Mouse (Mus musculus): ENCODE data around the gene Gm13030. TPM values are rescaled to one million over a fixed set of nuclear protein-coding genes. Genes with fewer than 3 reads are reported as not detected.

The Gm13030 gene
- polyA plus RNA-seq (2014; fragmentation: Nextera tagmentation; extraction: Ambion mirVana), result not detected in 2 replicates

- Histone ChIP-seq H3K4me3 (ENCODE audit: low read depth, low read length) (no peak within 1 kb of the TSS), H3K9ac (ENCODE audit: low read depth, low read length) (no peak within 1 kb of the TSS), H3K27ac (ENCODE audit: low read depth, low read length) (no peak within 1 kb of the TSS), H3K4me1 (replicated peaks; ENCODE audit: control insufficient read depth, insufficient read depth, low read length) (0 out of 2 replicates have a peak, but pooled peaks cover 2% of the 10 kb centered on the region), H3K9me3 (ENCODE audit: control insufficient read depth, low read length) (no peaks in the 10 kb centered on the region), H3K4me2 (replicated peaks; ENCODE audit: low read depth, low read length) (no peak within 1 kb of the TSS), H3K36me3 (ENCODE audit: control insufficient read depth, insufficient read depth, low read length) (no peaks in the 10 kb centered on the region), H3K27me3 (ENCODE audit: control insufficient read depth, insufficient read depth, low read length) (no peaks in the 10 kb centered on the region)
- ATAC-seq (ENCODE audit: low FRiP score) (no peak), DNase-seq (ENCODE audit: low spot score) (no peak)
- WGBS, result 76% methylated on average over 6 of the region's 6 CpGs
Observed at GRCm38 (mm10) chr4:138873864-138874263, at the start of gene Gm13030. TSS of gene Gm13030 (minus strand) at chr4:138873964.

GRCm38 (mm10) chr4:138922131-138922459 lies 48.3 kb upstream of the Gm13030 start:
- no peak overlapping the region for H3K9ac ChIP-seq (ENCODE audit: low read depth, low read length)
- ATAC-seq (ENCODE audit: low FRiP score), result peak; percentile 49; the same call in 1 of the 2 replicates
- WGBS, result 4% methylated on average over 11 of the region's 11 CpGs

GRCm38 (mm10) chr4:138921254-138922130 lies 47.7 kb upstream of the Gm13030 start:
- ATAC-seq (ENCODE audit: low FRiP score), result peak; percentile 17; the same call in 1 of the 2 replicates
- no peak for DNase-seq (ENCODE audit: low spot score)
- Histone ChIP-seq H3K27ac (ENCODE audit: low read depth, low read length) (no peak overlapping the region), H3K27me3 (ENCODE audit: control insufficient read depth, insufficient read depth, low read length) (no peaks in the 10 kb centered on the region), H3K4me2 (replicated peaks; ENCODE audit: low read depth, low read length) (peak overlapping the region; percentile 26; the same call in 1 of the 2 replicates), H3K36me3 (ENCODE audit: control insufficient read depth, insufficient read depth, low read length) (no peaks in the 10 kb centered on the region), H3K4me1 (replicated peaks; ENCODE audit: control insufficient read depth, insufficient read depth, low read length) (no peaks in the 10 kb centered on the region), H3K4me3 (ENCODE audit: low read depth, low read length) (no peak overlapping the region), H3K9ac (ENCODE audit: low read depth, low read length) (no peak overlapping the region), H3K9me3 (ENCODE audit: control insufficient read depth, low read length) (no peaks in the 10 kb centered on the region)
- 34% methylated on average over 20 of the region's 20 CpGs for WGBS

More at GRCm38 (mm10) chr4:138922131-138922459, 48.3 kb upstream of the Gm13030 start:
- no peaks in the 10 kb centered on the region for H3K36me3 ChIP-seq (ENCODE audit: control insufficient read depth, insufficient read depth, low read length)
- no peaks in the 10 kb centered on the region for H3K4me1 ChIP-seq (replicated peaks; ENCODE audit: control insufficient read depth, insufficient read depth, low read length)
- H3K27me3 ChIP-seq (ENCODE audit: control insufficient read depth, insufficient read depth, low read length), result no peaks in the 10 kb centered on the region
- H3K4me2 ChIP-seq (replicated peaks; ENCODE audit: low read depth, low read length), result peak overlapping the region; percentile 26; the same call in 1 of the 2 replicates
- no peak overlapping the region for H3K4me3 ChIP-seq (ENCODE audit: low read depth, low read length)
- DNase-seq (ENCODE audit: low spot score), result peak; percentile 99
- no peak overlapping the region for H3K27ac ChIP-seq (ENCODE audit: low read depth, low read length)
- H3K9me3 ChIP-seq (ENCODE audit: control insufficient read depth, low read length), result no peaks in the 10 kb centered on the region

GRCm38 (mm10) chr4:138917282-138917681 lies 43.5 kb upstream of the Gm13030 start:
- no peaks in the 10 kb centered on the region for H3K27me3 ChIP-seq (ENCODE audit: control insufficient read depth, insufficient read depth, low read length)
- WGBS, result 87% methylated on average over 9 of the region's 9 CpGs
- no peak for DNase-seq (ENCODE audit: low spot score)

GRCm38 (mm10) chr4:138913797-138914196 lies 40.0 kb upstream of the Gm13030 start, which contains the start of gene Otud3:
TSS of gene Otud3 (minus strand) at chr4:138913945.
- H3K9ac ChIP-seq (ENCODE audit: low read depth, low read length), result peak within 1 kb of the TSS; percentile 92
- H3K27ac ChIP-seq (ENCODE audit: low read depth, low read length), result 0 out of 2 replicates have a peak within 1 kb of the TSS, but pooled peaks have one; percentile 65
- peak within 1 kb of the TSS; percentile 94 for H3K4me3 ChIP-seq (ENCODE audit: low read depth, low read length)
- H3K9me3 ChIP-seq (ENCODE audit: control insufficient read depth, low read length), result no peaks in the 10 kb centered on the region
- H3K4me1 ChIP-seq (replicated peaks; ENCODE audit: control insufficient read depth, insufficient read depth, low read length), result peaks cover 2% of the 10 kb centered on the region; the same call in 1 of the 2 replicates
- under 1% methylated on average over 34 of the region's 39 CpGs for WGBS
- peak within 1 kb of the TSS; percentile 88 for H3K4me2 ChIP-seq (replicated peaks; ENCODE audit: low read depth, low read length)
- no peaks in the 10 kb centered on the region for H3K27me3 ChIP-seq (ENCODE audit: control insufficient read depth, insufficient read depth, low read length)
- ATAC-seq (ENCODE audit: low FRiP score) (peak; percentile 95), DNase-seq (ENCODE audit: low spot score) (peak; percentile 99)
- no peaks in the 10 kb centered on the region for H3K36me3 ChIP-seq (ENCODE audit: control insufficient read depth, insufficient read depth, low read length)

More at GRCm38 (mm10) chr4:138917282-138917681, 43.5 kb upstream of the Gm13030 start:
- Histone ChIP-seq H3K4me2 (replicated peaks; ENCODE audit: low read depth, low read length) (no peak overlapping the region), H3K4me3 (ENCODE audit: low read depth, low read length) (no peak overlapping the region), H3K27ac (ENCODE audit: low read depth, low read length) (no peak overlapping the region), H3K9me3 (ENCODE audit: control insufficient read depth, low read length) (no peaks in the 10 kb centered on the region), H3K36me3 (ENCODE audit: control insufficient read depth, insufficient read depth, low read length) (no peaks in the 10 kb centered on the region), H3K9ac (ENCODE audit: low read depth, low read length) (no peak overlapping the region), H3K4me1 (replicated peaks; ENCODE audit: control insufficient read depth, insufficient read depth, low read length) (peaks cover 2% of the 10 kb centered on the region; the same call in 1 of the 2 replicates)
- ATAC-seq (ENCODE audit: low FRiP score), result no peak

- DNase-seq (ENCODE audit: low spot score) (no peak), ATAC-seq (ENCODE audit: low FRiP score) (peak; percentile 51)
- Histone ChIP-seq H3K9me3 (ENCODE audit: control insufficient read depth, low read length) (no peaks in the 10 kb centered on the region), H3K4me2 (replicated peaks; ENCODE audit: low read depth, low read length) (peak overlapping the region; percentile 88), H3K36me3 (ENCODE audit: control insufficient read depth, insufficient read depth, low read length) (no peaks in the 10 kb centered on the region), H3K4me1 (replicated peaks; ENCODE audit: control insufficient read depth, insufficient read depth, low read length) (peaks cover 2% of the 10 kb centered on the region; the same call in 1 of the 2 replicates), H3K4me3 (ENCODE audit: low read depth, low read length) (peak overlapping the region; percentile 94), H3K9ac (ENCODE audit: low read depth, low read length) (peak overlapping the region; percentile 92), H3K27ac (ENCODE audit: low read depth, low read length) (0 out of 2 replicates have a peak overlapping the region, but pooled peaks have one; percentile 65), H3K27me3 (ENCODE audit: control insufficient read depth, insufficient read depth, low read length) (no peaks in the 10 kb centered on the region)
- WGBS, result under 1% methylated on average over 52 of the region's 52 CpGs
Observed at GRCm38 (mm10) chr4:138913141-138913787, 39.5 kb upstream of the Gm13030 start.

GRCm38 (mm10) chr4:138905624-138906337 lies 32.0 kb upstream of the Gm13030 start:
- DNase-seq (ENCODE audit: low spot score) (no peak), ATAC-seq (ENCODE audit: low FRiP score) (no peak)
- Histone ChIP-seq H3K4me2 (replicated peaks; ENCODE audit: low read depth, low read length) (no peak overlapping the region), H3K27ac (ENCODE audit: low read depth, low read length) (no peak overlapping the region), H3K4me1 (replicated peaks; ENCODE audit: control insufficient read depth, insufficient read depth, low read length) (no peaks in the 10 kb centered on the region), H3K9ac (ENCODE audit: low read depth, low read length) (no peak overlapping the region), H3K27me3 (ENCODE audit: control insufficient read depth, insufficient read depth, low read length) (no peaks in the 10 kb centered on the region), H3K4me3 (ENCODE audit: low read depth, low read length) (no peak overlapping the region), H3K9me3 (ENCODE audit: control insufficient read depth, low read length) (no peaks in the 10 kb centered on the region), H3K36me3 (ENCODE audit: control insufficient read depth, insufficient read depth, low read length) (peaks cover 7% of the 10 kb centered on the region; the same call in 1 of the 2 replicates)
- WGBS, result 96% methylated on average over 18 of the region's 18 CpGs

GRCm38 (mm10) chr4:138899361-138899760 lies 25.6 kb upstream of the Gm13030 start:
- Histone ChIP-seq H3K4me2 (replicated peaks; ENCODE audit: low read depth, low read length) (no peak overlapping the region), H3K9ac (ENCODE audit: low read depth, low read length) (no peak overlapping the region), H3K4me3 (ENCODE audit: low read depth, low read length) (no peak overlapping the region), H3K4me1 (replicated peaks; ENCODE audit: control insufficient read depth, insufficient read depth, low read length) (no peaks in the 10 kb centered on the region), H3K36me3 (ENCODE audit: control insufficient read depth, insufficient read depth, low read length) (0 out of 2 replicates have a peak, but pooled peaks cover 4% of the 10 kb centered on the region), H3K9me3 (ENCODE audit: control insufficient read depth, low read length) (no peaks in the 10 kb centered on the region), H3K27me3 (ENCODE audit: control insufficient read depth, insufficient read depth, low read length) (no peaks in the 10 kb centered on the region), H3K27ac (ENCODE audit: low read depth, low read length) (no peak overlapping the region)
- ATAC-seq (ENCODE audit: low FRiP score) (no peak), DNase-seq (ENCODE audit: low spot score) (no peak)
- WGBS, result 90% methylated on average over 7 of the region's 7 CpGs

All from hindbrain, embryonic 11.5 days (tissue).